Mouse (Mus musculus): ENCODE results near the gene Mr1.
"Not testable (repeated sequence)": the region's sequence is repeated elsewhere in the genome, so short reads cannot be mapped to it uniquely, and the experiment has no call there.

Gene Mr1

DNA sequence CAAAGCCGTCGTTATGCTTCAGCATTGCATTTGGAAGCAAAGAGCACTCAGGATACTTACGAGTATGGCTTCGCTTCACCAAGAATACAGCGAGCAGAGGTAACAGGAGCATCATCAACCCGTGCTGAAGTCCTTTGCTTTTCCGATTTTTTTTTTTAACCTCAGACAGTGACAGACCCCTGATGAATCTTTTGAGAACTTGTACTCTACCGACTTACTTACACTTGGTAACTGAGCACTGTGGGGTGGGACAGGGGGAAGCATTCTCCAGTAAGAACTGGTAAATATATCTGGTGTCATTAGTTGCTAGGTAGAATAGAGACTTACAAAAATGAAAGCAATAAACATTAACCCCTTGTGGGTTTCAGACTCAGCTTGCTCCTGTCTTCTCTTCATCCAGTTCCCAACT, at the start of gene Mr1:
Mr1 (minus strand) TSS at position 243 of the 409 bp plus-strand sequence.
- no peak for DNase-seq

DNA sequence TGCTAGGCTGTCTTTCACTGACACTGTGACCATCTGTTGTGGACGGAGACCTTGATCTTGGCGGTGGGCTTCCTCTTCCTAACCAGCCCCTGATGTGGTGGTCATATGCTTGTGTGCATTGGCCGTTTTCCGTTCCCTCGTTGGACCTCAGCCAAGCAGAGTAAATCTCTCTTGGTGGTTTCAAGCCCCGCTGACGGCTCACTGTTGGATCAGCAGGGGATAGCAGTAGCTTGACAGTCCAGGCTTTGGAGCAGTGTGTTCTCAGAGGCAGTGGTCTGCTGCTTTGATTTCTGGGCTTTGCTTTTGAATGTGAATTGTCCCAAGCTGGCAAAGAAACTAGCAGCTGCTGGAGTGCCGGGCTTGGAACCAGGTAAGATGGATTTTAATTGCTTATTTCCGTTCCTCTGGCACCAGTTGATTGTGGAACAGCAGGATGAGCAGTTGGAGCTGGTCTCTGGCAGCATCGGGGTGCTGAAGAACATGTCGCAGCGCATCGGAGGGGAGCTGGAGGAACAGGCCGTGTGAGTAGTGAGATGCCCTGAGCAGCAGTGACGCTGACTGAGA, 46.3 kb upstream of the Mr1 start:
- DNase-seq, result no peak

DNA sequence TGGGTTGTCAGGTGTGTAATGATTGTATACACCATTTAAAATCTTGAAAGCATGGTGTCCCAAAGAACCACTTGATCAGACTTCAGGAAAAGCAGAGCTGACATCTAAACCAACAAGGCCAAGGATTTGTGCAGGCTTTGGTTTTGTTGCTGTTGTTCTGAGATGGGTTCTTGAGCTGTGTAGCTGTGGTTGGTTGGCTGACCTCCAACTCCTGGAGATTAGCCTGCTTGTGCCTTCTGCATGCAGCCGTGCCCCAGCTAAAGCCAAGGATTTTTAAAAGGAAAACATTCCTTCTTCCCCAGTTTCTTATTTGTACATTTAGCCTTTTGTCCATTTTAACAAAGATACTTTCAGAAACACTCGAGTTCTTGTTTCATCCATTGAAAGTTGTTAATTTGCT, 45.1 kb upstream of the Mr1 start:
- DNase-seq, result no peak

DNA sequence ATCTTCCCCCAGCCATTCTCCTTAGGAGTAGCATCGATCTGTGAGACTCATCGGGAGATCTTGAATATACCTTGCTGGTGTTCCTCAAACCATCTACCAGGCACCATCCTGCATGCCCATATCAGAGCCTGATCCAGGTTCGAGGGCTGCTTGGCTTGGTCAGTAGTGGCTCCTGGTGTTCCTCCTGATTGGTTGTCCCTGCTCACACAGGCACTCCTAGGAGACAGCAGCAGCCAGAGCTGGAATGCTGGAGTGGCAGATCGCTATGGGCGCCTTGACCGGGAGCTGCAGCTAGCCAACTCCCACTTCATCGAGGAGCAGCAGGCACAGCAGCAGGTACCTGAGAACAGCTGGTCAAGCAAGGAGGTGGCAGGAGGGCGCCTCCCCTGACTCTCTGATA, 44.6 kb upstream of the Mr1 start:
- no peak for DNase-seq

GRCm38 (mm10) chr1:155188656-155189055, 42.0 kb upstream of the Mr1 start:
- DNase-seq, result no peak

GRCm38 (mm10) chr1:155184191-155184590, 37.6 kb upstream of the Mr1 start:
- DNase-seq, result no peak

DNA sequence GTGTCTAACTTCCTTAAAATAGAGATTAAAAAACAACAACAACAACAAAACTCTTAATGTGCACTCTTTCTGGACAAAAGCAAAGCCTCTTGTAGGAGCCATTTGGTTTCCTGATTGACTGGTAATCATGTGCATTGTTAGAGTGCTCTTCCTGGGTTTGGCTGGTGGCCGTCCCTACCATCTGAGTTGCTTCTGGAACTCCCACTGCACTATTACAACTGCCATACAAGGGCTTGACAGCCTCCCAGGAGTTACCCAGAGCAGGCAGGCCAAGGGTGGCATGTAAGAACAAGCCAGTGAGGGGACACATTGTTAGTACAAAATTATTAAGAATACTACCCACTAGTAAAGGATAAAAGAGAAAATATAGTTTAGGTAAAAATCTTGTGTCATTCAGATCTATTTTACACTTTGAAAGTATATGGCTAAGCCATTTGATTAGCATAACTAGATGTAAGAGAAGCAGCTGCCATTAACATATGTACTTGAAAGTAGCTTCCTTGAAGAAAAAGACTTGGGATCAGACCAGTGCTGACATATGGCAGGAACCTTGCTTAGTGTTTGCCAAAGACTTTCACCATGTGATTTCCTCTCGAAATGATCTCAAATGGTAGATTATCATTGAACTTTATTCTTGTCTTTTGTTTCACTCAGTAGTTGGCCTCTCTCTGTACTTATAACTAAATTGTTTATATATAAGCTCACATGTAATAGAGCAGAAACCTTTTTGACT, 31.7 kb upstream of the Mr1 start:
- DNase-seq, result no peak

- DNase-seq, result no peak
Measured at GRCm38 (mm10) chr1:155174424-155174823, 27.8 kb upstream of the Mr1 start.

DNA sequence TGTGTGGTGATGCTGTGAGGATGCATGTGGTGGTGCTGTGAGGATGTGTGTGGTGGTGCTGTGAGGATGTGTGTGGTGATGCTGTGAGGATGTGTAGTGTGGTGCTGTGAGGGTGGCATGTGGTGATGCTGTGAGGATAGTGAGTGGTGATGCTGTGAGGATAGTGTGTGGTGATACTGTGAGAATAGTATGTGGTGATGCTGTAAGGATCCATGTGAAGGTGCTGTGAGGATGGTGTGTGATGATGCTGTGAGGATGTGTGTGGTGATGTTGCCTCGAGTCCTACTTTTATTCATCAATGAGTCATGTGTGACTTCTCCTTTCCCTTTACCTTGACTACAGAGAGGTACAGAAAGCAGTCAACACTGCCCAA, 27.0 kb upstream of the Mr1 start:
- DNase-seq, result not testable (repeated sequence)

- DNase-seq, result no peak
Measured at GRCm38 (mm10) chr1:155172895-155173643, 26.5 kb upstream of the Mr1 start.

GRCm38 (mm10) chr1:155169935-155170334, 23.3 kb upstream of the Mr1 start:
- no peak for DNase-seq

GRCm38 (mm10) chr1:155167453-155167852, 20.8 kb upstream of the Mr1 start:
- no peak for DNase-seq

GRCm38 (mm10) chr1:155158970-155159484, 12.4 kb upstream of the Mr1 start:
- DNase-seq, result peak; percentile 63

DNA sequence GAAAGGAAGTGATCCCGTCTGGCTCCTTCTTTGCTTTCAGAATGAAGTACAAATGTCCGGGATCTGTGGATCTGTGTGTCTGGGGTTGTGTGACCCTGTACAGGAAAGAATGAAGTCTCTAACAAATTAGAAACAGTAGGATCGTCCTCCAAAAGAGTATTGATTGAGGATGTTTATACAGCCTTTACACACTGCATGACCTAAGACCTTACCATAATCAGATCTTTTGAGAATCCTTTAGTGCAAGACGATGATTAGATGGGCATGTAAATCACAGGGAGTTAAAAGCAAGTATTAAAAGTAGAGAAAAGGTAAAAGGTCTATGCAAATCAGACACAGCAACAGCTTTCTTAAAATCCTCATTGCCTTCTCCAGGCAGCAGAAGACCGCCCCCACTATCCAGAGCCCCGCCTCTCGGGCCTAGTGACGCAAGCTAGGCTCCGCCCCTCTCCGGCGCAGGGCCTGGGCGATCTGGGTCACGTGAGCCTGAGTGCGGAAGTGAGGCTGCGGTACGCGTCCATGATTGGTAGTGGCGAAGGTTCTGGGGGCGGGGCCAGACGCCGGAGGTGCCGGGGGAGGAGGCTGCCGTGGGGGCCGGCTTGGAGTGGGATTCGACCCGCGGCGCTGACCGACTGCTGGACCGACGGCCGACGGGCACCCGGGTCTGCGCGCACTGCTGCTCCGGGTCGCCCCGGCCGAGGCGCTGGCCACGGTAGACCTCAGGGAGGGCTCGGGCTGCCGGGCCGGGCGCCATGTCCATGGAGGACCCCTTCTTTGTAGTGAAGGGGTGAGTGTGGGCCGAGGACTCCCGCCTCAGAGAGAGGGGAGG, 11.7 kb upstream of the Mr1 start, which contains the start of gene Stx6:
Stx6 (plus strand) TSS at position 575 of the 829 bp plus-strand sequence.
- DNase-seq, result peak; percentile 97

GRCm38 (mm10) chr1:155153906-155154305, 7.3 kb upstream of the Mr1 start:
- DNase-seq, result no peak

DNA sequence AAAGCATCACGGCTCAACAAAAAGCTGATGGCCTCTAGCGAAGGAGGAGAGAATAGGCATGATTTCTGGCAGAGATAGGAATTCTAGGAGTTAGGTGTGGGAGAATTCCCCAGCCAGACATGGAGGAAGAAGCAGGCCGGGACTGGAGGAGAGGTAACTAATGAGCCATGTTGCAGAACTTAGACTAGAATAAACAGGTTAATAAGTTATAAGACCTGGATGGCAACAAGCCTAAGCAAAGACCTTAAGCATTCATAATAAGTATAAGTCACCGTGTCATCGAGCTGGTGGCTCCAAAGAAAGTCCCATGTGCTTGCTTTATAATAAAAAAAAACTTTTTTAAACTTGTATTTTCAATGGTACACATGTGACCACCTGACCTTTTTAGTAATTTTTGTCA, 4.2 kb upstream of the Mr1 start:
- DNase-seq, result no peak

DNA sequence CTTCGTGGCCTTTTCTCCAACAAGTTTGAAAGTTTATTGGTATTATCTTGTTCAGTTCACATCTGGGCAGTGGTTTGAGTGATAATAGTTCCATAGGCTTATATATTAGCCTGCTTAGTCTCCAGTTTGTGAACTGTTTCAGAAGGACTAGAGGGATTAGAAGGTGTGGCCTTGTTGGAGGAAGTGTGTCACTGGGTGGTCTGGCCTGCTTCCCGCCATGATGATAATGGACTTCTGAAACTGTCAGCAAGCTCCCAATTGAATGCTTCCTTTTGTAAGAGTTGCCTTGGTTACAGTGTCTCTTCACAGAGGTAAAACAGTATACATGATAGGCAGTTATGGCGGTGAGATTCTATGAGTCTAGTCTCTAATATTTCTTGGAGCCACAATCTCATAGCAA, 2.8 kb upstream of the Mr1 start:
- no peak for DNase-seq

DNA sequence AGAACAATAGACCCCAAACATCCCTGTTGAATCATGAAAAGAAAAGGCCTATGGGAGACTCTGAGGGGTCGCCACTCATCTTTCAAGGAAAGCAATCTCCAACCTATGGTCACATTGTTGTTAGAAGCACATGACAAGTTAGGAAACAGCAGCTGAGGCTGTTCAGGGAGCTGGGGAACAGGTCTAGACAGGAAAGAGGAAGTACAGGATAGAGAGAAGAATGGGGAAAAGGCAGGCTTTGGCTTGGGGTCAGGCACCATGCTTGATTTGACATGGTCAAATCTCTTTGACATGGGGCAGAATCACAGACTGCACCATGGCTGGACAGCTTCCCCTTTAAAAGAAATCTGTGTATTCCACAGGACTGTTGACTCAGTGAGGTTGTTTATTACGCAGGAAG, 614 bp upstream of the Mr1 start:
- DNase-seq, result no peak

GRCm38 (mm10) chr1:155145620-155146019, 994 bp downstream of the Mr1 start:
- DNase-seq, result no peak

DNA sequence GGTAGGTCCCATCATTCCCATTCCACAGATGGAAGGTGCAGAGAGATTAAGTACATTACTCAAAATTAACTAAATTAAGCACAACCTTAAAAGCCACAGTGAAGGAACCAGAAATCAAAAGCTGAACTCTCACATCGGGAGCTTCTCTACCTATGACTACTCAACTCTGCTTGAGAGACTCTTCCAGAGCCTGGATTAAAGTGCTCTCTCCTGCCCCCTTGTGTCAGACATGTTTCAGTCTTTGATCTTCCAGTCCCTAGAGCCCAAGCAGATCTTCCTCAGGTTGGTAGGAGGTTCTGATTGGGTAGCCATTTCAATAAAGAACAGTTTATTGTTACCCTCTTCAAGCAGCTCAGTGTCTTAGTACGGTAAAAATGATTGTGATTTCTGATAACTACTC, 6.5 kb downstream of the Mr1 start:
- DNase-seq, result peak; percentile 42

DNA sequence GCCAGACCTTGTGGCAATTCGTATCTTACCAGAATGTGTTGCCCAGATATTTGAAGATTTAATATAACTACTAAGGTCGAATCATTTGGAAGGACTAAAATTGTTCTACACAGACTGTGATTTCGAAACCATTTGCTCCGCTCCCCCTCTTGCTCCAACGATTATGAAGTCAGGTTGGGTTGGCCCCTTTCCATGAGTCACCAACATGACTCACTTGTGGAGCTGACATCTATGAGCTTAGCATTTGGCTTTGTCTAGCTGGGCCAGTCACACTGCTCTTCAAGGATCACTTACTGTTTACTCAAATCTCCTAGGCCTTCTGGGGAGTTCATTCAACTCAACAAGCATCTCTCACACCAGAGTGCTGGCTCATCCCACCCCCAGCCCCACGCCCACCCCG, 7.8 kb downstream of the Mr1 start:
- no peak for DNase-seq

DNA sequence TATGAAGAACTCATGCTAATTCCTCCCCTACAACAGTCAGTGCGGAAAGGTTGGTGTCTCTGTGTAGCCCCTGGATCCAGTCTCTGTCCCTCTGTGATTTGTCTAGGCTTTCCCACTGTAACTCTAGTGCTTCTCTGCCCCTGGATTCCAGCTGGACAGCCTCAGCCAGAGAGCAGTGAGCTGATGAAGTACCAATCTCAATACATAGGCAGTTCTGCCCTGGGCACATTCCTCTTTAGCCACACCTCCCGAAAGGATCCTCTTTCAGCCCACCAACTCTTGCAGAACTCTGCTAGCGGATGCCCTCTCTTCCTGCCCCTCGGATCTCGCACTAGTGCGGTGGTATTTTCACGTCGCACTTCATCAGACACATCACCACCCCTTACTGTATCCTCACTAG, 11.7 kb downstream of the Mr1 start:
- no peak for DNase-seq

DNA sequence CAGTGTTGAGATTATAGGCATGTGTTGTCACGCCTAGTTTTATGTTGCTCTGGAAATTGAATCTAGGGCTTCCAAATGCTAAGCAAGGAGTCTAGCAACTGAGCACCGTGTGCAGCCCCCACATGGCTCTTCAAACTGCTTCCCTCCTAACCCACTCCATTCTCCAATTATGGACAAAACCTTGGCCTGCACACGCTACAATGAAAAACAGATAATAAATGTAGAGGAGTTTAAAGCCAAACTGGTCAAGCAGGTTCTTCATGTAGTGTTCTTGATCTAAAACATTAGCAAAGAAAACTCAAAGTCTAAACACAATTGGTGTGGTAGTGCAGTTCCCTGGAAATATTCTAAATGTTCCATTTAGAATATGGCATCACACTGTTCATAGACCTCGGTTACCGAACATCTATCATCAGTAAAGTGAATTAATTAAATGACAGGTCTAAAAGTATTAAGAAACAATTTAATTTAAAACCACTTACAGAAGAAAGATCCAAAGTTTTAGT, 19.1 kb downstream of the Mr1 start:
- DNase-seq, result no peak

Data from right cerebral cortex, postnatal 14 days (tissue).